Mouse (Mus musculus): ENCODE results near the gene Src. TPM values are rescaled to one million over a fixed set of nuclear protein-coding genes. Genes with fewer than 3 reads are reported as not detected.

Src gene
- total RNA-seq, 2 experiments from 2014 or later = 92.7 to 101 TPM

DNA sequence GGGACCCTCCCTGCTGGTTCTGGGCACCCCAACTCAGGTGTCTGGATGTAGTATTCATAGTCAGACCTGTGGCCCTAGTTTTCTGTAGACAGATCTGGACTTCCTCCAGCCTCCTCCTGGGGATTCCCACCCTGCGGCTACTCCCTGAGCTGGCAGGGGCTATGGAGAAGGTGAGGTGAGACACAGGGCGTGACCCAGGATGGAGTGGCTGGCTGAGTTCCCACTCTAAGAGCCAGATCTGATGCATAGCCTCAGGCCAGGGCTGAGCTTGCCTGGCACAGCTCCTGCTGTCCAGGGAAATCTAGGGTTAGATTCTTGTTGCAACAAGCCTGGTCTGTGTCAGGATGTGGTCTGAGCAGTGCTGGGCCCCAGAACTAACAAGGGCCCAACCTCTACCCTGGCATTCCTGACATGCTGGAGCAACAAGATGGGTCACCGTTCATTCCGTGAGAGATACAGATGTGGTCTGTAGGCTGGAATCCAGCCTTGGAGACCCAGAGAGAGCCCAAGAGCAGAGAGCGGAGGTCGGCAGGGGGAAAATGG is 7.0 kb upstream of the Src start:
- no peak for DNase-seq (ENCODE audit: low spot score in 2 of 2)

DNA sequence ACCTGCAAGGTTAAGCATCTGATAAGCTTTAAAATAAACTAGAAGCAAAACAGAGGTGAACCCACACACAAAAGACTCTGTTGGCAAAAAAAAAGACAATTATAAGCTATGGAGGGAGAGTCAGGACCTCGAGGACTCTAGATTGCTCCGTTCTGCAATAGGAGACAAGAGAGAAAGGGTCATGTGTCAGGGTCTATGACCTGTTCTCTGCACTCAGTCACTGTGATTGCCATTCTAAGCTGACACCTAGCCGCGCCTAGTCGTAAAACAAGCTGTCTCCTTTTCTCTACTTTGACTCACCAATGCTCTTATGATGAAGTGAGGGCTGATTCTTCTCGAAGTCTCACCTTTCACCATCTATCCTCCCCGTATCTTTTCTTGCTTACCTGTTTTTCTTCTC is 5.7 kb upstream of the Src start:
- DNase-seq (ENCODE audit: low spot score in 2 of 2) = no peak

DNA sequence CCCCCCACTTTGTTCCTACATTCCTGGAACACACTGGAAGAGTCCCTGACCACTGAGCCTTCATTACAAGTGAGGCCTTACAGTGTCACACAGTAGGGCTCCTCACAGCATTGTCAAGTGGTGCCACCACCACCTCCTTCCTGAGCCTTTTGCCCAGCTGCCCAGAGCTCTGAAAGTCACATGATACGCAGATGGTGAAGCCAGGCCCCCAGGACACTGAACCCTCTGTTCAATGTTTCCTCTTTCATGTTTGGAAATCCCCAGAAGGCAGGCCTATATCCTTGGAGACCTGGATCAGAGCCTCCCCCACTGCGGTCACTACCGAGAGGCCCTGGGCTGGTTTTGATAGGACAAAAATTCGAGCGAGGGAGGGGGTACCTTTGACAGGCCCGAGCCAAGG is 1.0 kb upstream of the Src start:
- no peak for DNase-seq (ENCODE audit: low spot score in 2 of 2)

DNA sequence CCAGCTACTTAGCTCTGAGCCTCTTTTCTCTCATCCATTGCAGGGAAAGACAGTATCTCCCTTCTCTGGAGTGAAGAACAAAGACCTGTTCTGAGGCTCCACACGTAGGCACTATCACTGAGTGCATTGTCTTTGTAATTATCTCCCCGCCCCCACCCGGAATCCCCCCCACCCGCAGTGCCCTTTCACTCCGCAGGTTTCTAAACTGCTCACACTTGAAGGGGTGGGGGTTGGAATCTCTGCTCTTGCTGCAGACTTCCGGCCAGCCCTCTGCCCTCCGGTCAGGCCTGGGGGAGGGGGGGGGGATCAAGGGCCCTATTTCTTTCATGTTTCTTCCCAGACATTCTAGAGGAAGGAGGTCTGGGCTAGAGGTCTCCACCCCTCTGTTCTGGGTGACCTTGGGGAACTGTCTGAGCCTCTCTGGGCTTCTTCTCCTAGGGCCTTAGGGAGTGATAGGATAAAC is 396 bp downstream of the Src start:
- DNase-seq (ENCODE audit: low spot score in 2 of 2) = no peak

DNA sequence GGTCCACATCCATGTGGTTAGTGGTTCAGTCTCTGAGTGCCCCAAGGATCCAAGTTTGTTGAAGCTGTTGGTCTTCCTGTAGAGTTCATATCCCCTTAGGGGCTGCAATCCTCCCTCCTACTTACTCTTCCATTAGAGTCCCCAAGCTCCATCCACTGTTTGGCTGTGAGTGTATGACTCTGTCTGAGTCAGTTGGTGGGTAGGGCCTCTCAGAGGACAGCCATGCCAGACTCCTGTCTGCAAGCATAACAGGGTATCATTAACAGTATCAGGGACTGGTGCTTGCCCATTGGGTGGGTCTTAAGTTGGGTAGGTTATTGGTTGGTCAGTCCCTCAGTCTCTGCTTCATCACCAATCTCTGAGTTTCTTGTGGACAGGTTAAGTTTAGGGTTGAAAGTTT is 1.3 kb downstream of the Src start:
- no peak for DNase-seq (ENCODE audit: low spot score in 2 of 2)

DNA sequence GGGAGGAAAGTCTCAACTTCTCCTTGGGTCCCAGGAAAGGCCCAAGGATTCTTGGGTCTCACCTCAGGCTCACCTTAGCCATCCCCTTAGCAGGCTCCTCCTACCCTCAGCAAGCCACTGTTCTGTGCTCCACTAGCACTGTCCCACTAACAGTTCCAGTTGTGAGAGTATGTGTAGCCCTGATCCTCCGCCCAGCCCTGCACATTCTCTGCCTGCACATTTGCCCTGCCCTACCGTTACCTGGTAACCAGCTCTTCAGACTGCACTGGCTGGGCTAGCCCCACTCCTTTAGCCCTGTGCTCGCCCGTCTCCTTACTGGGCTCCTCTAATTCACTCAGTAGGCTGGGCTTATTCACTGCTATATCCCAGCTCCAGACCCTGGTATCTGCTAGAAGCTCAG is 2.2 kb downstream of the Src start:
- no peak for DNase-seq (ENCODE audit: low spot score in 2 of 2)

DNA sequence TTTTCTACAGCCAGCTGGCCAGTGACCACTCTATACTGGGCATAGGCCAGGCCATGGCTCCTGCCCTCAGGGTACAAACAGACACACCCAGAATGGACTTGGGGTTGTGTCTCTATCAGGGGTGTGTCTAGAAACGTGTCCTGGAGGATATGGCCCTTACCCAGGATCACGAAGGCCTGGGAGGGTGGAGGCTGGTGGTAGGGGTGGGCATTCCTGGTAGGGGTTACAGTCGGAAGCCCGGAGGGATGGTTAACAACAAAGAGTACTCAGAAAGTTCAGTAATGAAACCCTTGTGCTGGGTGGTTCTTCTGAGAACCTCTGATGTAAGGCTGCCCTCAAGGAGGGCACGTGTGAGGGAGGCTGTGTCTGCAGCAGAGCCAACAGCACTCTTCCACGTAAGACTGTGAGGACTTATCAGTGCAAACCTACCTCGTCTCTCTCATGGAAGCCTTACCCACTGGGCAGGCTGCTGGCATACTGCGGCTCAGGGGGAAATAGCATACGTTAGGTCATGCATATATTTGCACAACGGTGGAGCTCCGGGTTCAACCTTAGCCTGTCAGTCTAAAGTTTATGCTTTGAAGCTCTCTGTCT is 3.9 kb downstream of the Src start:
- DNase-seq (ENCODE audit: low spot score in 2 of 2) = peak in 1 of 2 experiments; percentile 9

DNA sequence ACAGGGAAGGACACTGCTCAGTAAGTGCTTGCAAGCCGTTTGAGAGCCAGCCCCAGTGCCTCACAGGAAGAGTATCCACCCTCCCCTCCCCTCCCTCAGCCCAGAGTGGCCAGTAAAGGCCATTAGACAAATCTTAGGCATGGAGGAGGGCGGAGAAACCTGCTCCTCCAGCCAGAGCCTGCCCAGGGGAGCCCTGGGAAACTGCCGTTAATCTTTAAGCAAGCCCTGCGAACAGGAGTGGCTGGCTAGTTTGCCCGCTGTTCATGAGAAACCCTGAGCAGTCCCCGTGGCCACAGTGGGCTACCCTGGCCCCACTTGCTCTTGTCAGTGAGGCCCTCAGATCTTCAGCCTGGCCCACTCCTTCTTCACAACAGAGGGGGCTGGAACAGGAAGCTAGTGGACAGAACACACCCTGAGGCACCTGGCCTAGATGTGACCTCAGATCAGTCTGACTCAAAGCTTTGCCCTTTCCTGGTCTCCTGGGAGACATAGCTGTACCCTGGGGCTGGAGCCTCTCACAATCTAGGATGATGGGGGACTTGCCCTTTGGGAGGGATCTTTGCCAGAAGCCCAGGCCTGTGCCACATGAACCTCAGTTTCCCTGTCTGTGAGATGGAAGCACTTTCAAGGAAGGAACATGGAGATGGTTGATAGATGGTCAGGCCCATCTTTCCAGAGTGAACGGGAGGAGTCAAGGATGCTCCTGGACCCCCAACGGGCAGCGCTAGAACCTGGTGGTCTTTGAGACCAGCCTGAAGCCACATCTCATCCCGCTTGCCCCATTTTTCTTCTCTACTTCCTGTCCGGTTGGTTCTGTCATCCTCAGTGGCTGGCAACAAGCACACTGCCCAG is 4.8 kb downstream of the Src start:
- peak in 1 of 2 experiments; percentile 15 for DNase-seq (ENCODE audit: low spot score in 2 of 2)

DNA sequence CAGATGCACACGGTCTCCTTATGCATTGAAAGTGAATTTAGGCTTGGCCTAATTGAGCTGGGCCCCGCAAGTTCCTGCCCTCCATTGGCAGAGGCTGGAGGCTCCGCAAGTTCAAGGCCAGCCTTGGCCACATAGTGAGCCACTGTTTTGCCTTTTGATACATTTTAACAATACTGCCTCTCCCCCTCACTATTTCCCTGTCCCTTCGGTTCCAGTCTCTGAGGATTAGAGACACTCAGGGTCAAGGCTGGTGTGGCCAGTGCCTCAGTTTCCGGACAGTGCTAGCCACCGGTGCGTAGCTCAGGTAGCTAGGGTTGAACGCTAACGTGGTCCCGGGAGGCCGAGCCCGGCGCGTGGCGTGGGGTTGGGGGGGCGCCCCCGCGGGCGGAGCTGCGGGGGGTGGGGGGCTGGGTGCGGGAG is 5.5 kb downstream of the Src start:
- peak in 1 of 2 experiments; percentile 41 for DNase-seq (ENCODE audit: low spot score in 2 of 2)

DNA sequence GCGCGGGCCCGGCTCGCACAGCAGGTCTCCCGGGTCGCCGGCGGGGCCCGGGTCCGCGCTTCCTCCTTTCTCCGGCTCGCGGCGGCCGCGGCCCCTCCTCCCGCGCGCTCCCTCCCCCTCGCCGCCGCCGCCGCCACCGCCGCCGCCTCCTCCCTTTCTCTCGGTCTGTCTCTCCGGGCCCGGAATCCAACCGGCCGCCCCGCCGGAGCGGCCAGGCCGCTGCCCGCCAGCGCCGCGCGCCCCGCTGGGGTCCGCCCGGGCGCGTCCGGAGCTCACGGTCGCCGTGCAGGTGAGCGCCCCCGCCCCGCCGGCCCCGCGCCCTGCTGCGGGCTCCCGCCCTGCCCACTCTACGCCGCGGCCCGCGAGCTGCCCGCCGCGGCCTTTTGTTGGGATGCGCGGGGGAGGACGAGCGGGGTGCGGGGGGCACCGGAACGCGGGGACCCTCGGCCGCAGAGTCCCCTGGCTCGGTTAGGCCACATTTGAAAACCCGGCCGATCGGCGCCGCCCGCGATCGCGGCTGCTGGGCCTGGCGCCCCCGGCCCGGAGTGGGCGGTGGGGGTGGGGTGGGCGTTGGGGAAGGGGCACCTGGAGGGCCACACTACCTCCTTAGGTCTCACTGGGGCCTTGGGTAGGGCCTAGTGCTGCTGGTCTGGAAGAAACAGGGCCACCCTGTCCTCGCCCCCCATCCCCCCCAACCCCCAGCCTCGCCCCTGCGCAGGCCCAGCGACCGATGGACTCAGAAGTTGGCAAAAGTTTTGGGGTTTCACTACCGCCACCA is 6.1 kb downstream of the Src start:
- DNase-seq (ENCODE audit: low spot score in 2 of 2) = peak in 1 of 2 experiments; percentile 72

DNA sequence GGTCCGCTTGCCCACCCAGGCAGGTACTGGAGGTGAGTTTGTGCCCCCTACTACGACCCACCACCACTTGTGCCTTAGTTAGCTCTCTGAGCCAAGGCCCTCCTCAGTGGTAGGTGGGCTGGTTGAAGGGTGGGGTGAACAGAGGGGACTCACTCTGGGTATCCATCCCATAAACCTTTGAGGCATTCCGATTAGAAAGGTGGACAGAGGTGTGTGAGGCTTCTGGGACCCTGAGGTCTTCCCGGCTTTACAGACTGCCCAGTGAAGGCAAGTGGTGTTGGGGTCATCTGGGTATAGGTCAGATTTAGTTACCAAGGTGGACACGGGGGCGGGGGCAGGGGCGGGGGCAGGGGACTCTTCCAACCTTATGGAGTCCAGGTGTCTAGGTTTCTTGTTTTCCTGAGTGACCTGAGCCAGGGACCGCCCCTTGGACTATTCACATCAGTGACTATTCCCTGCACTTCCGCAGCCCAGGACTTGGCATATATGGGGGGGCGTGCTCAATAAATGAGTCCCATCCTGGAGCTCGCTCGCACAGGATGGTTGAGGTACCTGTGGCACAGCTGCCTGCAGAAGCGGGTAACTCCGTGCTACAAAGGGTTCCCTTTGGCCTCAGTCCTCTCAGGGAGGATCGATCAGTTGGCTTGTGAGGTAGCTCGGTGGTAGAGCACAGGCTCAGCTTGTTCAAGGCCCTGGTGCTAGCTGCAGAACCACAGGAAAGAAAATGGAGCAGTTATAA is 6.8 kb downstream of the Src start:
- DNase-seq (ENCODE audit: low spot score in 2 of 2) = no peak

DNA sequence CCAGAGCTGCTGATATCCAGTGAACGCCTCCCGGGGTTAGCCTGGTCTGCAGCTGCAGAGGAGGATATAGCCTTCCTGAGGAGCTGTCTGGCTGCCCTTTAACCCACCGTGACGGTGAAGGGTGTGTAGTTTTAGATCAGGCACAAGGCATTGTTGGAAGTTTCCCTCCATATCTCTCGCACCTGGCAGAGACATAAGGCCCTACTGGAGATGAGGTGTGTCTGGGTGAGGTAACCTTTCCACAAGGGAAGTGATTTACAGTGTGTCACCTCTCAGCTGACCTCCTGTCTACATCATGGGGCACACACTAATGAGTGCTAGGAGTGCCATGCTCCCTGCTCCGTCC is 7.4 kb downstream of the Src start:
- DNase-seq (ENCODE audit: low spot score in 2 of 2) = no peak

DNA sequence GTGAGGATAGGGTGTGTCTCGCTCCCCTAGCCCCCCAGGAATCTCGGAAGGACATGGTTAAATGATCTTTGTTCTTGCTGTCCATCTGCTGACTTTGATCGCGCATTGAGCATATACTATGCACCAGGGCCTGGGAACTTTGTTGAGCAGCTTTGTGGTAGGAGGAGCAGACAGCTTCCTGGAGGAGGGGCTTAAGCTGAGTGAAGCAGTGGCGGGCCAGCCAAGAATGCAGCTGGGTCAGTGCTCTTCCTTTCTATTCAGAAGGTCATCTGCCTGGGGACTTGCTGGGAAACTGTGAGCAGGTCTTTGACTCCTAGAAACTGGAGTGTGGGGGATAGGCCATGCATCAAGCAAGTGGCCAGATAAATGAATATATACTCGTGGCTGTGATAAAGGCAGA is 7.9 kb downstream of the Src start:
- no peak for DNase-seq (ENCODE audit: low spot score in 2 of 2)

DNA sequence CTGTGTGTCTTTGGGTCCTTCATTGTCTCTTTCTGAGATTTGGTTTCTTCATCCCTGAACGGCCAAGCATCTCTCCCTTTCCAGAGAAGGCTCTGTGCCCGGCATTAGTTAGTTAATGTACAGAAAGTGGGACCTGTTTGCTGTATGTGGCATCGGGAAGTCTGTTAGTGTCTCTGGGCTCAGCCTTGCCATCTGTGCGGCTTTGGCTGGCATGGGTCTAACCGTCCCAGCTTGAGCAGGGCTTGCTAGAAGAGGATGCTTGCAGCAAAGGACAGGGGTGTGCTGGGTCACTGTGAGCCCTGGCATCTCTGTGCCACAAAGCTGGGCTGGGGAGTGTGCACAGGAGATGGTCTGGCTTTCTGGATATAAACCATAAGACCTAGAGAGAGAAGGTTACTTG is 8.9 kb downstream of the Src start:
- DNase-seq (ENCODE audit: low spot score in 2 of 2) = peak in 1 of 2 experiments; percentile 11

DNA sequence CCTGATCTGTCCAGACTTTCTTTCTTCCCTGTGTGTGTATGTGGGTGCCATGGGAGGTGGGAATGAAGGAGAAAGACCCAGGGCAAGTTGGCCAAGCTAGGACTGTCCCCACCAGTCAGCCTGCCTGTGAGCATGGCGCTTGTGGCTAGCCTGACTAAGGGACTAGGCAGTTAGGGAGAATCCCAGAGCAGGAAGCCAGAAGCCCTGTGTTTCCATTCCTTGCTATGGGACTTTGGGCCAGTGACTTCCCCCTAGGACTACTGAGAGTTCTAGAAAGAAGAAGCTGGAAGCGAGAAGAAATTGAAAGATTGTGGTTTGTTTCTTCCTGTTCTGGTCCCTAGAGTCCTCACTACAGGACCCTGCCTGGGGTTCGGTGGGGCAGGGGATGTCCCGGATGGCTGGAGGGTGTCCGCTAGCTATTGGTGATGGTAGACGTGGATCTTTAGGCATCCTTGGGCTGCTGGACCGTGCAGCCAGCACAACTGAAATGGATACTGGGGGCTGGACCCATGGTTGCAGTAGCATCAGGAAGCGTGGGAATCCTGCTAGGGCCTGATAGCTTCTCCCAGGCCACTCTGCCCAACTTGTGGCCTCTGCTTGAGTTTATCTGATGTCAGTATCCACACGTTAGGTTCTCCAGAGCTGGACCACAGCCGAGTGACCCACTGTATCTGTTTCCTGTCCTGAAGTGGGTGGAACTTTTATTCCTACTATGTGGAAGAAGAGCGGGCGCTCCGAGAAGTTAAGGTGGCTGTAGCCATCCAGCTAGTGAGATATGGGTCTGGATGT is 10.3 kb downstream of the Src start:
- no peak for DNase-seq (ENCODE audit: low spot score in 2 of 2)

DNA sequence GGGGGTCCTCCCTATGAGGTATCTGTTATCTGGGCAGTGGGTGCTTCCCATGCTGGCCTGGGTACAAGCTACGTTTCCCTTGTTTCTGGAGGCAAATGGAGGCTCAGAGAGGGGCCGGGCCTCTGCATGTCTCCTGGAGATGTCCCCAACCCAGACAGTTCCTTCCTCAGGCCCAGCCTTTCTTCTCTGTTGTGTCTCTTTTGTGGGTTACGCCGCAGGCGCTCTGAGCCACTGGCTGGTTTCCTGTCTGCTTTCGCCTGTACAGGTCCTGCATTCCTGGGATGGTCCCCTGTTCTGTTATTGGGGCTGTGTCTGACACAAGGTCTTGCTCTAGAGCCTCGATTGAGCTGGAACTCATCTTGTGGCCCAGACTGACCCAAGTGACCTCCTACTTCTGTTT is 11.5 kb downstream of the Src start:
- DNase-seq (ENCODE audit: low spot score in 2 of 2) = no peak

DNA sequence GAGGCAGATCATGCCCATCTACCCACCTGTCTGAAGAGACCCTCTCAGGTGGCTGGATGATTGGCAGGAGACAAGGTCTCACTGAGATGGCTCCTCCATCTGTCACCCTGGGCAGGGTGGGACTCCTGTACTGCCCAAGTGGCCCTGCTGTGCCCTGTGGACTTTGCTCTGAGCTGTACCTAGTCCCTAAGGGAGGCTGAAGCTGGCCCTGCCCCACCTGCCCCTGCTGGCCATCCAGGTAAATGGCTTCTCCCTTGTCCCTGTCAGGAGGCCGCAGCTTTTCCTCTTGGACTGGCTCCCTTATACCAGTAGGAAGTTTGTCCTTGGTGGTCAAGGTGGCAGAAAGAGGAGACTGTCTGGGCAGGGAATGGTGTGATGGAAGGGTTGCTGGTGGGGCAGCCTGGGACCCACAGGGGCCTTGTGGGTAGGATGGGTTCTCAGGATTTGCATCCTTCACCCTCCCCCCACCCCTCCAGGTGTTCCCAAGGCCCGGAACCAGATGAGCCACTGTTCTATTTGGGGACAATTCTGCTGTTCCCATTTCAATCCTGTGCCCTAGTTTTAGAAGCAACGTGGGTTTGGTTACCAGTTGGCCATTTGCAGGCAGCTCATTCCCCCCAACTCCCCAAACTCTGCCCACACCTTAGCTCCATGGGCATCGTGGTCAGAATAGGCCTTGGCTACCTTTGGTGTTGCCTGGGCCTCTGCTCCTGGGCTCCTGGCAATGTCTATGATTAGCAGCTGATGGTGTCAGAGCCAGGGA is 12.6 kb downstream of the Src start:
- no peak for DNase-seq (ENCODE audit: low spot score in 2 of 2)

DNA sequence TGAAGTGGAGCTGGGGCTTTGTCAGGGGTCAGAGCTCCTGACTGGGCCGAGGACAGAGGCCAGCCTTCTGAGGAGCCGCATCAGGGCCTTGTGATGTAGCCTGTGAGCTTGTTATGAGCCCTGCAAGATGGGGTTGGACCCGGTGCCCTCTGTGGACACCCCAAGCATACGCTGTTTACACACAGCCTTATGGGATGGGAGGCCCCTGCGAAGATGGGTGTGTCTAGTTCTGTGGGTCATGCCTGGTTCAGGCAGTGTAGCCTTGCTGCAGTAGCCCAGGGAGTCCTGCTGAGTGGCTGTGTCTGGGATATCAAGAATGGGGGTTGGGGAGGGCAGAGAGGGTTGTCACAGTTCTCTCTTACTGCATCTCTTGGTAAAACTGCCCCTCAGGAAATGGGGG is 13.7 kb downstream of the Src start:
- no peak for DNase-seq (ENCODE audit: low spot score in 2 of 2)

DNA sequence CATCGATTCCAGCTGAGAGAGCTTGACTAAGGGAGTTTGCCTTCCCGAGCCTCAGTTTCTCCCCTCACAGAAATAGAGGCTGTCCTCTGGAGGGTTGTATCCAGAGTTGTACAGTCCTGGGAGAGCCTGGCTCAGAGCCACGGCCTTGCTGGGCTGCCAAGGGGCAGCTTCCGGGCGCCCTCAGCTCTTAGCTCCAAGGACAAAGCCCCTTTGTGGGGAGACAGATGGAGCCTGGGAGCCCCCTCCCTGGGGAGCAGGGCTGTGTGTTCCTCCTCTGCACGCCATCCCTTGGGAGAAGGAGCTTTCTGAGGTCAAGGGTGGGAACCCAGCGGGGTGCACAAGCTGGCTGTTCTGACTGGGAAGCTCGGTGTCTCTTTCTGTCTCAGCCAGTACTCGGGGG is 14.2 kb downstream of the Src start:
- DNase-seq (ENCODE audit: low spot score in 2 of 2) = peak; percentile 74 to 82

DNA sequence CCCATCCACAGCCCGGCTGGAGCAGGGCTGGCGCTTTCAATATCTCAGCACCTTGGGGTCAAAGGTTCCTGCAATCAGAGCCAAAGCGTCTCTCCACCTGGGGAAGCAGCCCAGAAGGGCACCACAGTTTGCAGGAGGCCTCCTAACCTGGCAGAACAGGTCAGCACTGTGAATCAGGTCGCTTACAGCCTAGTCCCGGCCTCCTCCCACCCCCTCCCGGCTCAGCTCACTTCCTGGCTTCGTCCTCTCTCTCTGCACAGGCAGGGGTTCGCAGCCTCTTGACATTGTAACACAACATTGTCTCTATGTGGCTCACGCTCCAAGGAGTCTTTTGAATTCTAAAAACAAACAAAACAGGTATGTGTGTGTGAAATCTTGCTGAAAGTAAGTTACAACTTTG is 15.8 kb downstream of the Src start:
- DNase-seq (ENCODE audit: low spot score in 2 of 2) = no peak

Data from layer of hippocampus, postnatal 10 days (tissue).